Mouse (Mus musculus): ENCODE measurements at regions not wholly inside any gene's neighbourhood (a gene's known extent, or its start where the extent isn't known, plus 50 kb on each side); places are given as distances from the start of the nearest gene placed in this dataset.

DNA sequence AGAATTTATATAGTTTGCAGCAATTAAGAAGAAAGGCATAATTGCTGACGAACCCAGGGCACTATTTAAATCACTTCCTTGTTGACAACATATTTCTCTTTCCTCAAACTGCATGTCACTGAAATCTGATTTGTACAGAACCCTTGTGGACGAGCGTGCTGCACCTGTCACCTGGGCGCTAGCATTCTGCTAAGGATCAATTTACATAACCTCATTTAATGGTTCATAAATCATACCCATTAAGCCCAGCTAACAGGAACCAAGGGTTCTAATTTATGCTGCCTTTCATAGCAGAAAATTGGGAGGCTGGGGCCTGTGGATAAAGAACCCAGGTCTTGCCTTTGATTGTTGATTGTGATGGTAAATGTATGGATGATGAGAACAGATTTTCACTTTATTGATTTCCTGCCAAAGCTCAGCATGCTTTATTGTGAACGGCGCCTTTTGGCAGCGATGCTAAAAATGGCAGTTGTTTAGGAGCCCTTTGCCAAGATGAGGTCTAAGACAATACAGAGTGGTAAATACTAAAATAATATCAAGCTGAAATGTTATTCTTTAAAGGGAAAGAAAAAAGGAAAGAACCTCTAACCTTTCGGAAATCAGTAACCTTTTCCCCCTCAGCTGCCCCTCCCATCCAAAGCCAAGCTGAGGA lies 95.4 kb downstream of the Nkx2-1 start:
- no peak overlapping the region for H3K9ac ChIP-seq (ENCODE audit: low read depth, low read length)
- 45% methylated on average over 8 of the region's 8 CpGs for WGBS
- H3K27me3 ChIP-seq (ENCODE audit: control insufficient read depth, insufficient read depth, low read length): no peaks in the 10 kb centered on the region
- H3K4me1 ChIP-seq (ENCODE audit: control insufficient read depth, insufficient read depth, low read length): no peaks in the 10 kb centered on the region
- no peaks in the 10 kb centered on the region for H3K36me3 ChIP-seq (ENCODE audit: control insufficient read depth, insufficient read depth, low read length)
- H3K9me3 ChIP-seq (ENCODE audit: control insufficient read depth, low read length): no peaks in the 10 kb centered on the region
- no peak; the same call in 1 of the 2 replicates for ATAC-seq (ENCODE audit: low FRiP score, low TSS enrichment)
- H3K4me2 ChIP-seq (replicated peaks; ENCODE audit: low read depth, low read length): no peak overlapping the region
- H3K27ac ChIP-seq (ENCODE audit: low read depth, low read length): no peak overlapping the region
- no peak overlapping the region for H3K4me3 ChIP-seq (ENCODE audit: low read length)

DNA sequence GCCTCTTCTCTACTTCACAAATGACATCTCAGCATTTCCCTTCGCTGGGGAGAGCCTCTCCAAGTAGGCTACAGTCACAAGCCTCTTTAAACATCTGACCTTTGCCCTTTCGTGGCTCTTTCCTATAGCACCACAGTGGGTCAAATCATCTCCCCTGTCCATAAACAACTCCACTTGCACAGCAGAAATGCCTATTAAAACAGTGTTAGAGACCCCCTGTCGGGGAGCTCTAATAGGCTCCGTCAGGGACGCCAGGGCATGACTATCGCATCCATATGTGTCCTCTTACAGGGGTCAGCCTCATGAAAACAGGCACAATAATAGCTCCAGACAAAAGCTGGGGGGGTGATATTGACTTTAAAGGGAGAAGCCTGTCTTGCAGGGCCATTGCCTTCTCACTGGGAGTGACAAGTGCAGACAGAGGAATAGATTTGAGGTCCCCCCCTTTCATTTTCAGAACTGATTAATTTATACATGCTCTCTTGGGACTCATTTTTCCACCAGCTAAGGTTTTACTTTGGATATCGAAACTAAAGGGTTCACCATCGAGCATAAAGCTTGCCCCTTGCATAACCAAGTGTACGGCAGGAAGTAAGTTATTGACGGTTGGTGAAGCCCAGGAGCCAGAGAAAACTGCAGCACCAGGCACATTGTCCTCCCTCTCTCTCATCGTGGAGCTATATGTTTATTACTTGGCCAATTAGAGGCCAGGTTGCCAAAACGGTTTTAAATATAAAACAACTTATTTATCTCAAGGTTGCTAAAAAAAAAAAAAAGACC lies 94.6 kb upstream of the Mbip start:
- no peak overlapping the region for H3K27ac ChIP-seq (ENCODE audit: low read depth, low read length)
- H3K9ac ChIP-seq (ENCODE audit: low read depth, low read length): no peak overlapping the region
- 41% methylated on average over 12 of the region's 12 CpGs for WGBS
- no peak for ATAC-seq (ENCODE audit: low FRiP score, low TSS enrichment)
- H3K9me3 ChIP-seq (ENCODE audit: control insufficient read depth, low read length): no peaks in the 10 kb centered on the region
- H3K36me3 ChIP-seq (ENCODE audit: control insufficient read depth, insufficient read depth, low read length): no peaks in the 10 kb centered on the region
- no peaks in the 10 kb centered on the region for H3K27me3 ChIP-seq (ENCODE audit: control insufficient read depth, insufficient read depth, low read length)
- H3K4me1 ChIP-seq (ENCODE audit: control insufficient read depth, insufficient read depth, low read length): no peaks in the 10 kb centered on the region
- no peak overlapping the region for H3K4me3 ChIP-seq (ENCODE audit: low read length)
- H3K4me2 ChIP-seq (replicated peaks; ENCODE audit: low read depth, low read length): no peak overlapping the region

DNA sequence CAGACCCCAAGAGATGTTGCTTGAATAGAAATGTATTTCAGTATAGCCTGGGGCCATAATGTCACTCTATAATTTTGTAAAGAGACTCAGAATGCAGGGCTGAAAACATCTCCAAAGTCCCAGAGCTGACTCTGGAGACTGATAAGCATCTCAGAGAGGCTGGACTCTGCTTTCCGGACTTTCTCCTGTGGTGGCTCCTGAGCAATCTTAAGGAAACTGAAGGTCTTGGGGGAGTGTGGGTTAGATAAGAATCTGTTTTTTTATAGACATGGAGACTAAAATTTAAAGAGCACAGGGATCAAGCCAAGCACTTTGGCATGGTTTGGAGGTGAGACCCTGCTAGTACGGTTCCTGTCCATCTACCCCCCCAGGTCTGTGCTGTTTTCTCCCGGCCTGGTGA lies 92.7 kb upstream of the Mbip start:
- no peaks in the 10 kb centered on the region for H3K27me3 ChIP-seq (ENCODE audit: control insufficient read depth, insufficient read depth, low read length)

GRCm38 (mm10) chr12:56437975-56438374 lies 92.3 kb upstream of the Mbip start:
- H3K9ac ChIP-seq (ENCODE audit: low read depth, low read length): no peak overlapping the region
- H3K4me3 ChIP-seq (ENCODE audit: low read length): no peak overlapping the region
- no peaks in the 10 kb centered on the region for H3K27me3 ChIP-seq (ENCODE audit: control insufficient read depth, insufficient read depth, low read length)
- H3K4me1 ChIP-seq (ENCODE audit: control insufficient read depth, insufficient read depth, low read length): no peaks in the 10 kb centered on the region
- no peak for ATAC-seq (ENCODE audit: low FRiP score, low TSS enrichment)
- no peak overlapping the region for H3K27ac ChIP-seq (ENCODE audit: low read depth, low read length)
- H3K9me3 ChIP-seq (ENCODE audit: control insufficient read depth, low read length): no peaks in the 10 kb centered on the region
- H3K4me2 ChIP-seq (replicated peaks; ENCODE audit: low read depth, low read length): no peak overlapping the region
- H3K36me3 ChIP-seq (ENCODE audit: control insufficient read depth, insufficient read depth, low read length): no peaks in the 10 kb centered on the region
- WGBS: 68% methylated on average over 3 of the region's 3 CpGs

More for the DNA sequence above, 92.7 kb upstream of the Mbip start:
- no peaks in the 10 kb centered on the region for H3K9me3 ChIP-seq (ENCODE audit: control insufficient read depth, low read length)
- no peak overlapping the region for H3K27ac ChIP-seq (ENCODE audit: low read depth, low read length)
- no peak for ATAC-seq (ENCODE audit: low FRiP score, low TSS enrichment)
- no peak overlapping the region for H3K4me2 ChIP-seq (replicated peaks; ENCODE audit: low read depth, low read length)
- no peaks in the 10 kb centered on the region for H3K36me3 ChIP-seq (ENCODE audit: control insufficient read depth, insufficient read depth, low read length)
- no peaks in the 10 kb centered on the region for H3K4me1 ChIP-seq (ENCODE audit: control insufficient read depth, insufficient read depth, low read length)
- 67% methylated on average over 3 of the region's 3 CpGs for WGBS
- H3K9ac ChIP-seq (ENCODE audit: low read depth, low read length): no peak overlapping the region
- no peak overlapping the region for H3K4me3 ChIP-seq (ENCODE audit: low read length)

DNA sequence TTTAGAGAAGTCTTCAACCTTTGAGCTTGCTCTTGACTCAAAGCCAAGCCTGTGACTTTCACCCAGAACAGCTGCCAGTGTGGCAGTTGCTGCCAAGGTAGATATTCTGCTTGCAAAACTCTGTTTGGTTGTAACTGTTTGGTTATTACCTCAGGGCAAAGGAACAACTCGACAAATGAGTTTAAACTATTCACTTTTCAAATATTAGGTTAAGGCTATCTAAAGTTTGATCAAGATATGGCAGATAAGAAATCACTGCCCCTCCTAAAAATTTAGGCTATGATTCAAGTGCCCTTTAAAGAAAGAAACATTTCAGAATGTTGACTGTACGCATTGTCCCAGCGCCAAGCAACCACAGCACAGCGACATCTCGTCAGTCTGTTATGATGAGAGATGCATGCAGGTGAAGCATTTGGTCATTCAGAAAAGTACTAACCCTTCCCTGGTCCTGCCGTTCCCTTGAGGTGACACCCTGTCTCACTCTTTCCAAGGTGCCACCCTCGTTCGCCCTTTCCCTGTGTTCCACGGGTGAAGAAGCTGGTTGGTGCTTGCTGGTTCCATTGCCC lies 81.1 kb upstream of the Mbip start:
- ATAC-seq (ENCODE audit: low FRiP score, low TSS enrichment): no peak
- H3K36me3 ChIP-seq (ENCODE audit: control insufficient read depth, insufficient read depth, low read length): no peaks in the 10 kb centered on the region
- H3K27me3 ChIP-seq (ENCODE audit: control insufficient read depth, insufficient read depth, low read length): no peaks in the 10 kb centered on the region
- no peak overlapping the region for H3K4me2 ChIP-seq (replicated peaks; ENCODE audit: low read depth, low read length)
- no peaks in the 10 kb centered on the region for H3K9me3 ChIP-seq (ENCODE audit: control insufficient read depth, low read length)
- no peak overlapping the region for H3K9ac ChIP-seq (ENCODE audit: low read depth, low read length)
- no peaks in the 10 kb centered on the region for H3K4me1 ChIP-seq (ENCODE audit: control insufficient read depth, insufficient read depth, low read length)
- H3K4me3 ChIP-seq (ENCODE audit: low read length): no peak overlapping the region
- WGBS: 85% methylated on average over 9 of the region's 9 CpGs
- H3K27ac ChIP-seq (ENCODE audit: low read depth, low read length): no peak overlapping the region

- no peak overlapping the region for H3K4me3 ChIP-seq (ENCODE audit: low read length)
- no peaks in the 10 kb centered on the region for H3K27me3 ChIP-seq (ENCODE audit: control insufficient read depth, insufficient read depth, low read length)
- H3K9me3 ChIP-seq (ENCODE audit: control insufficient read depth, low read length): no peaks in the 10 kb centered on the region
- 92% methylated on average over 7 of the region's 7 CpGs for WGBS
- H3K4me2 ChIP-seq (replicated peaks; ENCODE audit: low read depth, low read length): no peak overlapping the region
- H3K9ac ChIP-seq (ENCODE audit: low read depth, low read length): no peak overlapping the region
- H3K4me1 ChIP-seq (ENCODE audit: control insufficient read depth, insufficient read depth, low read length): no peaks in the 10 kb centered on the region
- ATAC-seq (ENCODE audit: low FRiP score, low TSS enrichment): no peak
- H3K36me3 ChIP-seq (ENCODE audit: control insufficient read depth, insufficient read depth, low read length): no peaks in the 10 kb centered on the region
- no peak overlapping the region for H3K27ac ChIP-seq (ENCODE audit: low read depth, low read length)
Measured at GRCm38 (mm10) chr12:56416106-56416505, 70.4 kb upstream of the Mbip start.

DNA sequence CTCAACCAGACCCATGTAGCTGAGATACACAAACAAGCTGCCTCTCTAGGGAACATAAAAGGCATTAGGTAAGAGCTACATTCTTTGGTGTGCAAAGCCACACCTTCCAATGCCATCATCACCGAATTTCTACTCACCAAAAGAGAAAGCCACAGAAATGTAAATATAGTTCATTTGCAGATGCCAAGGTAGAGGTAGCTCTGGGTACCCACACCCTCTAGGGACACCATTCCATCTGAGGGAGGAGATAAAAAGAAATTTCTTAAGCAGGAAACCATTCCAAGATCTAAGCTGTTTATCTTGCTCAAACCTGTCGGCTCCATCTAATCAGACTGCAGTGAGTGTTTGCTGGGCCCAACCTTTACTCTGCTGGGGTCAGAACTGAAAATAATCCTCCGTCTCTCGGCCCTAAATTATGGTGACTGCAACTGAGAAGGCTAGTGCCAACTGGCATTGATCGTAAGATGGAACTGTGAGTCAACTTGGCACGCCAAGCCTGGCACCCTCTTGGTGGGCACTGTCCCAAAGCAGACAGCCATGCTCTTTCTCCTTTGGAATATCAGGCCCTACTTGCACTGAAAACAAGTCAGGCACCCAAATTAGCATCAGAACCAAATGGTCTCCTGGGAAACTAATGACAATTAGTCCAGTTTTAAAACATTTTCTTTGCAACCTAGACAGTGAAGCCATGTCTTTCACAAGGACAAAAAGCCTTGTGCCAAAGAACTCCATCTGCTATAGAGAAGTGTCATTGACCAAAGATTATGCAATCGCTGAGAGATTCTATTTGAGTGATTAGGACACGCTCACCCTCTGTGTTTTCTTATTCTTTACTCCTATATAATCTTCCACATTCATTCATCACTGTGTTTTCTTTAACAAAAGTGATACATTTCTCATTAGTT lies 69.4 kb upstream of the Mbip start:
- 71% methylated on average over 8 of the region's 8 CpGs for whole genome bisulfite sequencing
- Histone ChIP-seq H3K4me2 (replicated peaks; ENCODE audit: low read depth, low read length) (no peak overlapping the region), H3K27me3 (ENCODE audit: control insufficient read depth, insufficient read depth, low read length) (no peaks in the 10 kb centered on the region), H3K4me1 (ENCODE audit: control insufficient read depth, insufficient read depth, low read length) (no peaks in the 10 kb centered on the region), H3K27ac (ENCODE audit: low read depth, low read length) (no peak overlapping the region), H3K9ac (ENCODE audit: low read depth, low read length) (no peak overlapping the region), H3K36me3 (ENCODE audit: control insufficient read depth, insufficient read depth, low read length) (no peaks in the 10 kb centered on the region), H3K4me3 (ENCODE audit: low read length) (no peak overlapping the region), H3K9me3 (ENCODE audit: control insufficient read depth, low read length) (no peaks in the 10 kb centered on the region)
- no peak for ATAC-seq (ENCODE audit: low FRiP score, low TSS enrichment)

GRCm38 (mm10) chr12:56405658-56406057 lies 60.0 kb upstream of the Mbip start:
- Histone ChIP-seq H3K4me2 (replicated peaks; ENCODE audit: low read depth, low read length) (no peak overlapping the region), H3K27me3 (ENCODE audit: control insufficient read depth, insufficient read depth, low read length) (no peaks in the 10 kb centered on the region), H3K4me3 (ENCODE audit: low read length) (no peak overlapping the region), H3K9ac (ENCODE audit: low read depth, low read length) (no peak overlapping the region), H3K27ac (ENCODE audit: low read depth, low read length) (no peak overlapping the region), H3K36me3 (ENCODE audit: control insufficient read depth, insufficient read depth, low read length) (no peaks in the 10 kb centered on the region), H3K4me1 (ENCODE audit: control insufficient read depth, insufficient read depth, low read length) (peaks cover 3% of the 10 kb centered on the region; the same call in 1 of the 2 replicates), H3K9me3 (ENCODE audit: control insufficient read depth, low read length) (no peaks in the 10 kb centered on the region)
- WGBS: 77% methylated on average over 5 of the region's 5 CpGs
- no peak for ATAC-seq (ENCODE audit: low FRiP score, low TSS enrichment)
